Mouse (Mus musculus): ENCODE results near the gene Sowahc. TPM values are rescaled to one million over a fixed set of nuclear protein-coding genes. Genes with fewer than 3 reads are reported as not detected.

Sowahc gene
- polyA plus RNA-seq, 1 experiment from 2014 or later = 2.5 TPM

DNA sequence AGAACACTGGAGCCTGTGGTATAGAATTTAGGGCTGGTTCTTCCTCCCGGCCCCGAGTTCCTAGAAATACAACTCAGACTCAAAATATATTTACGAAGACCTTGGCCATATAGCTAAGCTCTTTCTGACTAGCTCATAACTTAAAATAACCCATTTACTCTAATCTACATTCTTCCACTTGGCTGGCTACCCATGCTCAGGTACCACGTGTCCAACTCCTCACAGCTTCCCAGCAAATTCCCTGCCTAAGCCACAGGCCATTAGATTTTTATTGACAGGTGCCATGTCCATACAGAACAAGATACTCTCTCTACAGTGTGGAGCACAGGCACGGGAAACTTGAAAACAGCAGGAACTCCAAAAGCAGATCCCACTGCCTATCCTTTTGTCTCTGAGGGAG is 54.0 kb downstream of the Sowahc start:
- no peaks in the 10 kb centered on the region for H3K36me3 ChIP-seq (replicated peaks)
- ATAC-seq (ENCODE audit: insufficient read depth) = no peak
- no peak overlapping the region for H3K4me3 ChIP-seq (replicated peaks)
- 75% methylated on average over 5 of the region's 5 CpGs for WGBS (ENCODE audit: insufficient replicate concordance)
- no peaks in the 10 kb centered on the region for H3K9me3 ChIP-seq (replicated peaks)
- 0 out of 2 replicates have a peak, but pooled peaks cover 10% of the 10 kb centered on the region for H3K4me1 ChIP-seq (replicated peaks)
- no peak overlapping the region for H3K9ac ChIP-seq
- no peaks in the 10 kb centered on the region for H3K27me3 ChIP-seq
- H3K27ac ChIP-seq (replicated peaks) = no peak overlapping the region
- no peak overlapping the region for H3K4me2 ChIP-seq

Other genes with a start within 250 kb of the Sowahc start
- gene Sept10, start 106 bp upstream of the Sowahc start, polyA plus RNA-seq (2015; fragmentation: Nextera tagmentation; extraction: Ambion mirVana) = 9.4 and 11.2 TPM in 2 replicates
- gene P4ha1, start 101.3 kb downstream of the Sowahc start, polyA plus RNA-seq (2015; fragmentation: Nextera tagmentation; extraction: Ambion mirVana) = 13.6 and 14.8 TPM in 2 replicates
- 11.1 and 12.5 TPM in 2 replicates for gene Gm10273, start 173.7 kb downstream of the Sowahc start, polyA plus RNA-seq (2015; fragmentation: Nextera tagmentation; extraction: Ambion mirVana)
- 54.1 and 54.2 TPM in 2 replicates for gene Pla2g12b, start 181.7 kb downstream of the Sowahc start, polyA plus RNA-seq (2015; fragmentation: Nextera tagmentation; extraction: Ambion mirVana)
- 20.0 and 20.8 TPM in 2 replicates for gene Oit3, start 219.8 kb downstream of the Sowahc start, polyA plus RNA-seq (2015; fragmentation: Nextera tagmentation; extraction: Ambion mirVana)